Mouse (Mus musculus): ENCODE measurements around the gene Hspa1b. TPM values are rescaled to one million over a fixed set of nuclear protein-coding genes. Genes with fewer than 3 reads are reported as not detected.

The Hspa1b gene
- polyA plus RNA-seq, 1 experiment, result 2.6 TPM

GRCm38 (mm10) chr17:34955884-34956283 lies 3.2 kb downstream of the Hspa1b start:
- TF ChIP-seq CTCF (IDR thresholded peaks at IDR 0.05; ENCODE audit: control insufficient read depth, insufficient read depth, insufficient replicate concordance, low read depth, low read length) (no peak), POLR2A (IDR thresholded peaks at IDR 0.05; ENCODE audit: control insufficient read depth, low read depth, low read length) (no peak)
- Histone ChIP-seq H3K4me1 (ENCODE audit: control insufficient read depth, insufficient read depth, low read length) (peaks cover 12% of the 10 kb centered on the region), H3K36me3 (ENCODE audit: control insufficient read depth, insufficient read depth, low read length) (no peaks in the 10 kb centered on the region), H3K27ac (ENCODE audit: control insufficient read depth, insufficient read depth, low read depth, low read length) (no peak overlapping the region), H3K4me3 (ENCODE audit: control insufficient read depth, low read depth, low read length) (no peak overlapping the region), H3K27me3 (ENCODE audit: control insufficient read depth, insufficient read depth, low read length) (no peaks in the 10 kb centered on the region)

GRCm38 (mm10) chr17:34954831-34955230 lies 4.2 kb downstream of the Hspa1b start:
- no peak overlapping the region for H3K4me3 ChIP-seq (ENCODE audit: control insufficient read depth, low read depth, low read length)
- no peaks in the 10 kb centered on the region for H3K36me3 ChIP-seq (ENCODE audit: control insufficient read depth, insufficient read depth, low read length)
- H3K27ac ChIP-seq (ENCODE audit: control insufficient read depth, insufficient read depth, low read depth, low read length), result no peak overlapping the region
- no peak for TF ChIP-seq CTCF (IDR thresholded peaks at IDR 0.05; ENCODE audit: control insufficient read depth, insufficient read depth, insufficient replicate concordance, low read depth, low read length)
- no peak for TF ChIP-seq POLR2A (IDR thresholded peaks at IDR 0.05; ENCODE audit: control insufficient read depth, low read depth, low read length)
- H3K4me1 ChIP-seq (ENCODE audit: control insufficient read depth, insufficient read depth, low read length), result peaks cover 9% of the 10 kb centered on the region
- H3K27me3 ChIP-seq (ENCODE audit: control insufficient read depth, insufficient read depth, low read length), result no peaks in the 10 kb centered on the region

- Histone ChIP-seq H3K27ac (ENCODE audit: control insufficient read depth, insufficient read depth, low read depth, low read length) (no peak overlapping the region), H3K36me3 (ENCODE audit: control insufficient read depth, insufficient read depth, low read length) (no peaks in the 10 kb centered on the region)
- TF ChIP-seq CTCF (IDR thresholded peaks at IDR 0.05; ENCODE audit: control insufficient read depth, insufficient read depth, insufficient replicate concordance, low read depth, low read length) (no peak), POLR2A (IDR thresholded peaks at IDR 0.05; ENCODE audit: control insufficient read depth, low read depth, low read length) (no peak)
Observed at GRCm38 (mm10) chr17:34953904-34954303, 5.1 kb downstream of the Hspa1b start.

GRCm38 (mm10) chr17:34953258-34953657 lies 5.8 kb downstream of the Hspa1b start:
- Histone ChIP-seq H3K27me3 (ENCODE audit: control insufficient read depth, insufficient read depth, low read length) (no peaks in the 10 kb centered on the region), H3K4me1 (ENCODE audit: control insufficient read depth, insufficient read depth, low read length) (peaks cover 4% of the 10 kb centered on the region; the same call in 1 of the 2 replicates), H3K36me3 (ENCODE audit: control insufficient read depth, insufficient read depth, low read length) (no peaks in the 10 kb centered on the region), H3K27ac (ENCODE audit: control insufficient read depth, insufficient read depth, low read depth, low read length) (0 out of 2 replicates have a peak overlapping the region, but pooled peaks have one; percentile 90), H3K4me3 (ENCODE audit: control insufficient read depth, low read depth, low read length) (no peak overlapping the region)
- TF ChIP-seq POLR2A (IDR thresholded peaks at IDR 0.05; ENCODE audit: control insufficient read depth, low read depth, low read length), result no peak

More at GRCm38 (mm10) chr17:34953904-34954303, 5.1 kb downstream of the Hspa1b start:
- Histone ChIP-seq H3K4me1 (ENCODE audit: control insufficient read depth, insufficient read depth, low read length) (peaks cover 4% of the 10 kb centered on the region; the same call in 1 of the 2 replicates), H3K4me3 (ENCODE audit: control insufficient read depth, low read depth, low read length) (no peak overlapping the region), H3K27me3 (ENCODE audit: control insufficient read depth, insufficient read depth, low read length) (no peaks in the 10 kb centered on the region)

GRCm38 (mm10) chr17:34952378-34953040 lies 6.5 kb downstream of the Hspa1b start:
- TF ChIP-seq CTCF (IDR thresholded peaks at IDR 0.05; ENCODE audit: control insufficient read depth, insufficient read depth, insufficient replicate concordance, low read depth, low read length) (no peak), POLR2A (IDR thresholded peaks at IDR 0.05; ENCODE audit: control insufficient read depth, low read depth, low read length) (peak; percentile 99)
- Histone ChIP-seq H3K27me3 (ENCODE audit: control insufficient read depth, insufficient read depth, low read length) (no peaks in the 10 kb centered on the region), H3K27ac (ENCODE audit: control insufficient read depth, insufficient read depth, low read depth, low read length) (peak overlapping the region; percentile 90), H3K4me3 (ENCODE audit: control insufficient read depth, low read depth, low read length) (peak overlapping the region; percentile 97), H3K36me3 (ENCODE audit: control insufficient read depth, insufficient read depth, low read length) (no peaks in the 10 kb centered on the region), H3K4me1 (ENCODE audit: control insufficient read depth, insufficient read depth, low read length) (peaks cover 4% of the 10 kb centered on the region; the same call in 1 of the 2 replicates)

GRCm38 (mm10) chr17:34951636-34952377 lies 7.2 kb downstream of the Hspa1b start:
- TF ChIP-seq CTCF (IDR thresholded peaks at IDR 0.05; ENCODE audit: control insufficient read depth, insufficient read depth, insufficient replicate concordance, low read depth, low read length), result no peak
- TF ChIP-seq POLR2A (IDR thresholded peaks at IDR 0.05; ENCODE audit: control insufficient read depth, low read depth, low read length), result no peak
- no peaks in the 10 kb centered on the region for H3K27me3 ChIP-seq (ENCODE audit: control insufficient read depth, insufficient read depth, low read length)
- peaks cover 4% of the 10 kb centered on the region; the same call in 1 of the 2 replicates for H3K4me1 ChIP-seq (ENCODE audit: control insufficient read depth, insufficient read depth, low read length)
- H3K36me3 ChIP-seq (ENCODE audit: control insufficient read depth, insufficient read depth, low read length), result no peaks in the 10 kb centered on the region
- H3K4me3 ChIP-seq (ENCODE audit: control insufficient read depth, low read depth, low read length), result peak overlapping the region; percentile 97
- peak overlapping the region; percentile 90 for H3K27ac ChIP-seq (ENCODE audit: control insufficient read depth, insufficient read depth, low read depth, low read length)
